Mouse (Mus musculus) megakaryocyte-erythroid progenitor cell, adult 5 weeks (primary cell): ENCODE results near the gene Xcl1. TPM values are rescaled to one million over a fixed set of nuclear protein-coding genes. Genes with fewer than 3 reads are reported as not detected.

Experiments
- polyA plus RNA-seq: library from polyadenylated mRNA; stranded (reverse); fragments of >175 nt; gene quantifications from 2 replicates; pipeline ENCODE4 v1.2.3, GENCODE M21; 2012

Gene Xcl1
- polyA plus RNA-seq: 2.4 and 3.3 TPM in 2 replicates

DNA sequence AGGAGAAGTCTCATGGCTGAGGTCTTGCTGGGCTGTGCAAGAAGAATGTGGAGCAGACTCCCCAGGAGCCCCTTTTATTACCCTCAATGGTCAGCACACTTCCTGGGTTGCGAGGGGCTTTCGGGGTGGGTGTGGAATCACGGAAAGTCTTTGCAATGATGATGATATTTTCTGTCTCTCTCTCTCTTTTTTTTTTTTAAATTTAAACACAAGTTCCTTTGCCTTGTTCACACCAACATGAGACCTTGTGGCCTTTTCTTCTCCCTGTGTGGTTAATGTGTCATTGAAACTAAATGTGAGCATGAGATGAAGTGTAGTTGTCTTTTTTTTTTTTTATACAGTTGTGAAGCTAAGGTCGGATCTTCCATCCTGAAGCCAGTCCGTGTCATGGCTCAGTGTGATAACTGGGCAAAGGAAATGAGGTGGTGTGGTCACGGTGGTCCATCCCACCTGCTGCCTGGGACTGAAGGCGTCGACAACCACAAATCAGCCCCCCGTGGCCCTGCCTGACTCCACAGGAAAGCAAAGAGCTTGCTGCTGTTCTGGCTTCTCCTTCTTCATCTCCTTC is at the start of gene Xcl1:
Gene Xcl1 (minus strand): TSS at position 51 of the 568 bp plus-strand sequence.

Other genes with a start within 250 kb of the Xcl1 start
- gene Dpt, start 138.9 kb downstream of the Xcl1 start, polyA plus RNA-seq: not detected in 2 replicates
- gene Tbx19, start 225.2 kb upstream of the Xcl1 start, polyA plus RNA-seq: 0.18 and 0.23 TPM in 2 replicates